ENCODE assay signal across 8 mouse cellular contexts in the genomic region with DNA sequence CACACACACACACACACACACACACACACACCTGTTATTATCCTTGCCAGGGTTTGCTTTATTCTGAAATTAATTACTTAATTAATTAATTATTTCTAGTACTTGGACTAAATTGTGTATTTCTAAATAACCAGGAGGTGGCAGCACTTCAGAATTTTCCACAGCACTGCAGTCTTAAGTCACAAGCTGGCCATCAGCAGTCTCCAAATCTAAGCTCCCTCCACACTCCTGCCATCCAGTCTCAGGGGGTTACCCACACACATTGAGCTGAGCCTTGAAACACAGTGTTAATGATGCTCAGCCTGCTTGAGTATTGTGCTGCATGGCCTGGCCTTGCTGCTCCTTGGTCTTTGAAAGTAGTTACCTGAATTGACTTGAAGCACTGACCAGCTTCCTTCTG. TPM values are rescaled to one million over a fixed set of nuclear protein-coding genes. Genes with fewer than 3 reads are reported as not detected.
DNase-seq lines count a peak whose midpoint lies in the region; ATAC-seq lines count a peak whose summit lies in the region.

No protein-coding gene starts in this region.

- ATAC-seq in forebrain, embryonic 16.5 days = peak; percentile 64; the same call in 1 of the 2 replicates
- ATAC-seq in granulocyte monocyte progenitor cell, adult 5-6 weeks (replicated peaks; ENCODE audit: poor library complexity, severe bottlenecking) = no peak
- no peak for ATAC-seq in activated CD4-positive, CD25-positive, alpha-beta regulatory T cell, adult 4 months

- no peak overlapping the region for H3K4me2 ChIP-seq in forebrain, embryonic 16.5 days (ENCODE audit: low read length)

- H3K36me3 ChIP-seq in forebrain, embryonic 16.5 days (ENCODE audit: control insufficient read depth, insufficient read depth) = no peaks in the 10 kb centered on the region

- no peaks in the 10 kb centered on the region for H3K4me1 ChIP-seq in forebrain, embryonic 16.5 days (replicated peaks; ENCODE audit: control insufficient read depth, insufficient read depth, low read length)

- no peaks in the 10 kb centered on the region for H3K27me3 ChIP-seq in forebrain, embryonic 16.5 days (replicated peaks; ENCODE audit: control insufficient read depth, insufficient read depth, low read length)

- DNase-seq in frontal cortex, postnatal 36 days (ENCODE audit: low spot score in 2 of 2) = peak; percentile 11 to 44
- no peak for DNase-seq in frontal cortex, postnatal 10 days (ENCODE audit: low spot score in 2 of 2)
- peak; percentile 12 to 24 for DNase-seq in right cerebral cortex, adult 2 months (ENCODE audit: low spot score in 2 of 2)
- DNase-seq in right cerebral cortex, postnatal 25 days = no peak
- DNase-seq in lung, postnatal 25 days (ENCODE audit: low spot score) = peak; percentile 2

- H3K9ac ChIP-seq in forebrain, embryonic 16.5 days (replicated peaks; ENCODE audit: low read depth, low read length) = no peak overlapping the region

- no peak overlapping the region for H3K4me3 ChIP-seq in forebrain, embryonic 16.5 days (replicated peaks; ENCODE audit: low read length)

- no peak overlapping the region for H3K27ac ChIP-seq in forebrain, embryonic 16.5 days (ENCODE audit: low read length)

- H3K9me3 ChIP-seq in forebrain, embryonic 16.5 days (ENCODE audit: control insufficient read depth, low read length) = no peaks in the 10 kb centered on the region

RNA-seq across cellular contexts. Expression of gene Ppp1r17, which starts 44.3 kb away (rescaled TPM):
- polyA plus RNA-seq in forebrain, embryonic 16.5 days (2015; fragmentation: Nextera tagmentation; extraction: Ambion mirVana) = 1.3 and 2.9 TPM in 2 replicates
- total RNA-seq in granulocyte monocyte progenitor cell, adult 5-6 weeks (2014; fragmentation: Nextera tagmentation) = not detected in 2 replicates
- total RNA-seq in granulocyte monocyte progenitor cell, adult 5-6 weeks (2017) = not detected in 2 replicates
- not detected for polyA plus RNA-seq in activated CD4-positive, CD25-positive, alpha-beta regulatory T cell, adult 4 months (2017; shearing (Covaris generic))

Comparison
In these comparisons a context has a peak if more than half of its experiments do, and no peak if none do; other contexts are left out.
1. DNase-seq: peak in frontal cortex, postnatal 36 days (2 of 2), right cerebral cortex, adult 2 months (2 of 2) and lung, postnatal 25 days (single experiment); none in frontal cortex, postnatal 10 days (0 of 2) and right cerebral cortex, postnatal 25 days (single experiment).